Mouse (Mus musculus) right cerebral cortex, adult 2 months (tissue): ENCODE measurements around the gene Krt12.
A peak's percentile ranks its signal among the peaks of the same experiment; 100 is the strongest.

Experiments used
- DNase-seq, 2 experiments: peaks; one replicate each; pipeline ENCODE4 v3.0.0; 2021 to 2022; ENCODE audit warnings: low spot score in 2 of 2

Gene Krt12

GRCm38 (mm10) chr11:99422159-99422558 lies at the start of gene Krt12:
Gene Krt12 (minus strand): TSS chr11:99422259.
- no peak for DNase-seq

GRCm38 (mm10) chr11:99469228-99469627 lies 47.2 kb upstream of the Krt12 start:
- DNase-seq: no peak

- DNase-seq: no peak
Measured at GRCm38 (mm10) chr11:99468566-99468965, 46.5 kb upstream of the Krt12 start.

- DNase-seq: peak; percentile 46 to 63
Measured at GRCm38 (mm10) chr11:99466316-99466715, 44.3 kb upstream of the Krt12 start.

GRCm38 (mm10) chr11:99464836-99465235 lies 42.8 kb upstream of the Krt12 start:
- DNase-seq: peak; percentile 87 to 90

GRCm38 (mm10) chr11:99463155-99463554 lies 41.1 kb upstream of the Krt12 start:
- peak; percentile 82 to 84 for DNase-seq

GRCm38 (mm10) chr11:99461736-99462135 lies 39.7 kb upstream of the Krt12 start:
- DNase-seq: no peak

GRCm38 (mm10) chr11:99458887-99459286 lies 36.8 kb upstream of the Krt12 start:
- no peak for DNase-seq

- DNase-seq: no peak
Measured at GRCm38 (mm10) chr11:99454759-99455158, 32.7 kb upstream of the Krt12 start.

- DNase-seq: no peak
Measured at GRCm38 (mm10) chr11:99454044-99454443, 32.0 kb upstream of the Krt12 start.

- no peak for DNase-seq
Measured at GRCm38 (mm10) chr11:99448769-99449168, 26.7 kb upstream of the Krt12 start.

GRCm38 (mm10) chr11:99441220-99441619 lies 19.2 kb upstream of the Krt12 start:
- no peak for DNase-seq

- no peak for DNase-seq
Measured at GRCm38 (mm10) chr11:99439465-99439864, 17.4 kb upstream of the Krt12 start.

GRCm38 (mm10) chr11:99437972-99438371 lies 15.9 kb upstream of the Krt12 start, which contains the start of gene Krt20:
Gene Krt20 (minus strand): TSS chr11:99438150.
- DNase-seq: no peak

- no peak for DNase-seq
Measured at GRCm38 (mm10) chr11:99436625-99437024, 14.6 kb upstream of the Krt12 start.

- peak; percentile 24 for DNase-seq
Measured at GRCm38 (mm10) chr11:99430670-99431069, 8.6 kb upstream of the Krt12 start.

GRCm38 (mm10) chr11:99420586-99420985 lies 1.5 kb downstream of the Krt12 start:
- peak; percentile 33 to 53 for DNase-seq

- peak; percentile 23 to 29 for DNase-seq
Measured at GRCm38 (mm10) chr11:99417819-99418218, 4.2 kb downstream of the Krt12 start.

- DNase-seq: peak; percentile 76 to 77
Measured at GRCm38 (mm10) chr11:99416902-99417301, 5.2 kb downstream of the Krt12 start.

- DNase-seq: no peak
Measured at GRCm38 (mm10) chr11:99414463-99415147, 7.5 kb downstream of the Krt12 start.

GRCm38 (mm10) chr11:99413247-99413646 lies 8.8 kb downstream of the Krt12 start:
- DNase-seq: peak; percentile 53 to 65

- no peak for DNase-seq
Measured at GRCm38 (mm10) chr11:99406186-99406585, 15.9 kb downstream of the Krt12 start.

GRCm38 (mm10) chr11:99399956-99400549 lies 22.0 kb downstream of the Krt12 start:
- no peak for DNase-seq
